Mouse (Mus musculus) CD4-positive, CD25-positive, alpha-beta regulatory T cell, adult 4 months (primary cell): ENCODE results near the gene Gm38394. TPM values are rescaled to one million over a fixed set of nuclear protein-coding genes. Genes with fewer than 3 reads are reported as not detected.
"Not testable (repeated sequence)": the region's sequence is repeated elsewhere in the genome, so short reads cannot be mapped to it uniquely, and the experiment has no call there.

Experiments
- ATAC-seq: one replicate; pipeline ENCODE4 v1.8.0; 2017
- polyA plus RNA-seq, 2 experiments: library from polyadenylated mRNA; unstranded; fragments of 100-300 nt; shearing (Covaris generic); gene quantifications; one replicate each; pipeline ENCODE4 v1.2.1; 2017

The Gm38394 gene
- polyA plus RNA-seq = 1 to 10 TPM; 3.1 to 4.3 TPM

DNA sequence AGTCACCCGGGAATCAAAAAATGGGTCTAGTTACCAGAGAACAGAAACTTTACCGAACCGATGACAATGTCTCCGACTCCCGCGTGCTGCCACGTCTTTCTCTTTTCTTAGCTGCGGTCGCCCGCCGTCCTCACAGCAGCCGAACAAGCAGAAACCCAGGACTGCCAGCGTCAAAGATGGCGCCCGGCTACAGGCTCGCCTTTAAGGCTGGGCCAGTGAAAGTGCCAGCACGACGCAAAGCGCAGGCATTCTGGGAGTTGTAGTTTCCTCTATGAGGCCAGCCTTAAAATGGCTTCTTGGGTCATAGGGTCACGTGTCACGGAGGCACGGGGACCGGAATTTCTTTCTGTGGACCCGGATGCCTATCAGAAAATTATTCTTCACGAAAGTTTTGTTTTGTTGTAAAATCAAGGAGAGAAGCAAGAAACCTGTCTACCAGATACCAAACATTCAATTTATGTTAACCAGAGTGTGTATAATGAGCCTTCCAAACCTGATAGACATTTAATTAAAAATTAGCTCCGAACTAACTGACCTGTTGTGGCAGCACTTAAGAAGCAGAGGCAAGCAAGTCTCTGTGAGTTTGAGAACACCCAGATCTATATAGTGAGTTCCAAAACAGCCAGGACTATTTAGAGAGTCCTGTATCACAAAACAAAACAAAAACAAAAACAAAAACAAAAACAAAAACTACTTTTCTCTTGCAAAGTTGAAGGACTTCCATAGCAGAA lies at the start of gene Gm38394:
Gene Gm38394, minus strand, starts transcription at position 116 of the 731 bp plus-strand sequence.
- ATAC-seq = peak; percentile 99

DNA sequence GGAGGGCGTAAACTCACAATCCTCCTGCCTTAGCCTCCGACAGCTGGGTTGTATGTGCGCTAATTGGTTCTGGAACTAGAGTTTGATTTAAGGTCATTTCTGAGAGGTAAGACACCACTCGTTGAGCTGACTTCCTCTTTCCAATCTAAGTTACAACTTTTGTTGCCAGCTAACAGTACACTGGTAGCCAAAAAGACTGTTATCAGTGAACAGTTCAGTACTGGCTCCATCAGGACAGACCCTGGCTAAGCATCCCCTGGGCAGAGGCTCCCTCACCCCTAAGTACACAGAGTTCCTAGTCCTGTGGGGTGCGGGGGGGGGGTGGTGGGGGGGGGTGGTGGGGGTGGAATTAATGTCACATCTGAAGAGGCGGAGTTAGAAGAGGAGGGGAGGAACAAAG lies 49.8 kb upstream of the Gm38394 start:
- no peak for ATAC-seq

DNA sequence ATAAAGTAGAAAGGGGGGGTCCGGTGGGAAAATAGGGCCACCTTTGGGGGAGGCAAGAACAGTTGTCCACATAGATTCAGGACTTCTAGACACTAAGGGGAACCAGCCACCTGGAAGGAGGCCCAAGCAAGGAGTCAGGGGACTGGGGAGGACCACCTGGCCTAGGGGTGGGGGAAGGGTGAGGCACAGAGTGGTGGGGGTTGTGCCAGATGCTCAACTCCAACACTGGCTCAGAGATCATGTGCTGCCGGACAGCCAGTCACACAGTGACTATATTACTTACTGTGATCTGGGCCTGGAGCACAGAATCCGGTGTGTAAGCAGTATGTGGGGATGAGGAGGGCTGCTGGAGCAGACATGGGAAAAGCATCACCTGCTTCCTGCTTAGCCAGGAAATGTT lies 48.2 kb upstream of the Gm38394 start:
- no peak for ATAC-seq

DNA sequence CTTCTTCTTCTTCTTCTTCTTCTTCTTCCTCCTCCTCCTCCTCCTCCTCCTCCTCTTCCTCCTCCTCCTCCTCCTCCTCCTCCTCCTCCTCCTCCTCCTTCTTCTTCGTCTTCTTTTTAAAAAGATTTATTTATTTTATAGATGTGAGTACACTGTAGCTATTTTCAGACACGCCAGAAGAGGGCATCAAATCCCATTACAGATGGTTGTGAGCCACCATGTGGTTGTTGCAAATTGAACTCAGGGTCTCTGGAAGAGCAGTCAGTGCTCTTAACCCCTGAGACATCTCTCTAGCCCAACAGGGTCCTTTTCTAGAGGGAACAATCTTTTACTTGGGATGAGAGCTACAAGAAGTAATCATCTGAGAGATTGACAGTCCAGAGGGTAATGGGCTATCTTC lies 40.7 kb upstream of the Gm38394 start:
- not testable (repeated sequence) for ATAC-seq

DNA sequence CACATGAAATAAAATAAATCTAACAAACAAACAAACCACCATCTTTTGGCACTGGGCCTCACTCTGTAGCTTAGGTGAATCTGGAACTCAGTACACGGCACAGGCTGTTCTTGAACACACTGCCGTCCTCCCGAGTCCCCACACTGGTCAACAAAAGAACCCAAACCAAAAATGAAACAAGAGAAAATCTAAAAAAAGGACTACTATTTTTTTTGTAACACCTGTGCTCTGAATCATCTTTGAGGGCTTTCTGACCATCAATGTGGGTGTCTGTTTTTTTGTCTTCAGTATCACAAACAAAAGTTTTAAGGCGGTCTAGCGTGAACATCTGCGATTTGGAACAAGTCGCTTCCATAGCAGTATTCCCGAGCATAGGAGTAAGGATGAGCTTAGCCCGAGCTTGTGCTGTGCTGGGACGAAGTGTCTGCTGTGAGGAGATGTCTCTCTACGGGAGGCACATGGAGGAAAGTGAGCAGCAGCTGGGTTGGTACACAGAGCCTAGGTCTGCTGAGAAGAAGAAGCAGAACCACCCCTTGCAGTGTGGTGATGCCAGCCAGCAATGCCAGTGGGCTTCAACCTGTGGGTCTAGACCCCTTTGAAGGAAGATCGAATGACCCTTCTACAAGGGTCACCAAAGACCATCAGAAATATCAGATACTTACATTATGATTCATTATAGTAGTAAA lies 37.0 kb upstream of the Gm38394 start:
- ATAC-seq = no peak

DNA sequence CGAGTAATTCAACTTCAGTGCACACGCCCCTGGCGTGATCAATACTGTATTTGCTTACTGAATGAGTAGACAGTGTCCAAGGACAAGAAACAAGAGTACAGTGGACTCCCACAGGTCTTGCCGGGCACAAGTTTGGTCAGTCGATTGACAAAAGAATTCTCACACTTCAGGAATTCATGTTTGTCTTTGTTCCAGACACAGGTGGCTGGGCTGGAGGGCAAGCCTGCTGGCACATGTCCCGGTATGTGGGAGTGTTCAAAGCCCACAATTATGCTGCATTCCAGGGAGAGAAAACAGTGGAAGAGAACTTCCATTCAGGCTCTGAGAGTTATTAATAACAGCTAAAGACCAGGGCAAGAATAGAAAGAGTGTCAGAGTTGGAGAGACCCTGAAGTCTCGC lies 34.8 kb upstream of the Gm38394 start:
- ATAC-seq = no peak

DNA sequence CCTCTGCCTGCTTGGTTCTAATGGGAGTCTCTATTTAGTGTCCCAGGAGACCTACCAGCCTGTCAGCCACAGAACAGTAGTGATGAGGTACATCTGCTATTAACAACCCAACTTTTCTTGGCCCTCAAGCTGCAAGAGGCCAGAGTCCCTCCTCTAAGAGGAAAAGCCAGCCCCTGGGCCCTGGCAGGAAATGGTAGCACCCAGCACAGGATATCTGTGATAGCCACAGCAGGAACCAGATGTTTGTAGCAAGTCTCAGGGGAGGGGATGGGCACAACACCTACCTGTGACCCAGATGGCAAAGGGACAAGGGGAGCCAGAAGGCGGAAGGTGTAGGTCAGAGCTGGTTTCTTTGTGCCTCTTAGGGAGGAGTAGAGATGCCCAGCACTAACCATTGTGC lies 33.8 kb upstream of the Gm38394 start:
- ATAC-seq = peak; percentile 37

DNA sequence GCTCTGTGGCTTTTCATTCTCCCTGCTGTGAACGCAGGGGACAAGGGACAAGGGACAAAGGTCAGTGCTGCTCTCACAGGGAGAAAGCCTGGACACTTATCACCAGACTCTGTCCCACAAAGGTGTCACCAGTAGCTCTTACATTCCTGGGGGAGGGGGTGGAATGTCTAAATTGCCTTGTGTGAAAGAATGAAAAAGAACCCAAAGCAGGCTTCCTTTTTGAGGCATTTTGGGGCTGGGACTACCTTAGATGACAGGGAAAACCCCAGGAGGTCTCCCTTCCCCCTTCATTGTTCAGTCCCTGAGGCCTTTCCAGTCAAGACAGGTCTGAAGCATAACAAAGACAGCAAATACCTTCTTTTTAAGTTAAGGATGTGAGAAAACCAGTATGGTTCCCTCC lies 33.2 kb upstream of the Gm38394 start:
- ATAC-seq = no peak

DNA sequence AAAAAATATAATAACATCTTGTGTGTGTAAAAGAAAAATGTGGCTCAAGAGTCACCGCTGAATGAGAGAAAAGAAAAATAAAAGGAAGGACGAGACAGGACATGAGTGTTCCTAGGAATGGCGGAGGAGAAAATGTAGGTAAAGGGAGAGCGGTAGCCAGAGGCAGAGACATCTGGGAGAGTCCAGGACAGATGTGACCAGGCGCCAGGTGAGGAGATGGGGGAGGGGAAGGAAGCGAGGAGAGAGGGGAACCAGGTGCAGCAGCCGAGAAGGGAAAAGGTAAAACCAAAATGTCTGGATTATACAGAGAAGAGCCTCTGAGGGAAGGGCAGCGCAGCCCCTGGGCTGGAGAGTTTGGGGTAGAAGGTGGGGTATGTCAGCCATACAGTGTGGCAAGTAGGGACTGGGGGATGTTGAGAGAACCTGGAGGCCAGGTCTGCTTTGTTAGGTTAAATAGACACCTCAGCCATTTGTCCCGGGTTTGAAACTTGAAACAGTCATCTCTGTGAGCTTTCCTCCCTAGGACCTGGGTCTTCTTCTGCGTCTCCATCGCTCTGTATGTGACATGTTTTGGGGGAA lies 32.5 kb upstream of the Gm38394 start:
- ATAC-seq = no peak

DNA sequence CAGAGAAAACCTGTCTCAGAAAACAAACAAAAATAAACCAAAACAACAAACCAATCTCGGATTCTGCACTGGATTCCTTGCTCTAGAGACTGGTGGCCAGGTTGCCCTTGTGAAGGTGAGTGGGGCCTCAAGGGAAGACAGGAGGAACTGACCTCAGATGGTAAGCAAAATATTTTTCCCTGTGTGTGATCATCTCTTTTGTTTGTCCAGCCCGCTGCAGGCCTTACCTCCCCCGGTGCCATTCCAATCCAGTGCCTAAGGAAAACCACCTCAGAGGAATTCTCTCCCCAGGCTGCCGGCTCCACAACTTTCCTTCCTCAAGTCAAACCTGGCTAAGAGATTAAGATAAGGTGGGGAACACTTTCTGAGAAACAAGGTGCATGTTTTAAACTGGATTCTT lies 31.1 kb upstream of the Gm38394 start:
- no peak for ATAC-seq

DNA sequence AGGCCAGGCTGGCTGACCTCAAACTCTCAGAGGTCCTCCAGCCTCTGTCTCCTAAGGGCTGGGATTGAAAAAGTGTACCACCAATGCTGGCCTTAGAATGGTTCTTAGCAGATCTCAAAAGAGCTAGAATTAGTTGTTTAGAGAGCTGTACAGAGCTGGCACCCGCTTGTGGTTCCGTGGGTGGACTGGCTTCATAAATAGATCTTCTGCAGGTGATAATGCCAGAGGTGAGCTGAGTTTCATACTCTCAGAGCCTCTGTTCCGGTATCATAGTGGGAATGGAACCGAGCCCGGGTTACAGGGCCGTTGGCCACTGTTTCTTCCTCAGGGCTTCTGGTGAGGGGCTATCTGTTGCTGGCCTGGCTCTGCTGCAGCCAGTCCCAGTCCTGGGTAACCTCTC lies 29.9 kb upstream of the Gm38394 start:
- no peak for ATAC-seq

DNA sequence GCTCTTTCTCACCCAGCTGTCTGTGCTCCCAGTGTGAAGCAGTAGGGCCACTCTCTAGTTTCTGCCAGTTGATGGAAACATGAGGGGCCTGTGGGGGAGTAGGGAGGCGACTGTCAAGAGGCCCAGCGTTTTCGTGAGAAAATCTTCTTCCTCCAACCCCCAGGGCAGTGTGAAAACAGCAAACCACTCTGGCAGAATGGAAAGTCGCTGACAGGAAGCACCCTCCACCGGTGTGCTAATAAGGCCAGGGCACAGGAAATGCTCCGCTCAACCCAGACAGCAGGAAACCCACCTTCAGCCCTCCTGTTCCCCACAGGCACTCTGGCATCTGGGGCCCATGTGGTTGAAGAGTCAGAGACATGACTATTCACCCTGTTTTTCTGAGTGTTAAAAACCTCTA lies 28.8 kb upstream of the Gm38394 start, which contains the start of gene Lax1:
Gene Lax1, minus strand, starts transcription at position 212 of the 400 bp plus-strand sequence.
- peak; percentile 90 for ATAC-seq

DNA sequence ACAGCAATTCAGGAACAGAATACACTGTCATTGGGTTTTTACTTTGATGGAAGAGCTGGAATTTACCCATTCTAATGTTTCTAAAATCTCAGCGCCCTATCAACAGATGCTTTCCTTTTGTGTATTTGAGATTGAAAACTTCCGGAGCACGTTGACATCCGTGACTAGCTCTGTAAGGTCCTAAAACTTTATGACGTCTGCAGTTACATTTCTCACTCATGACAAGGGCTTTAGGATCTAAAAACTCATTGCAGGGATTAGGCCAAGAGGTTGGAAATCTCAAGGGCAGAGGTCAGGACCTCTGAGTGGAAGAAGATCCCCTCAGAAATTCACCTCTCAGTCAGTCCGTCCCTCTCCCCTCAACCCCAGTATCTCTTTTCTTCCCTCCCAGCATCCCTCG lies 27.2 kb upstream of the Gm38394 start:
- no peak for ATAC-seq

DNA sequence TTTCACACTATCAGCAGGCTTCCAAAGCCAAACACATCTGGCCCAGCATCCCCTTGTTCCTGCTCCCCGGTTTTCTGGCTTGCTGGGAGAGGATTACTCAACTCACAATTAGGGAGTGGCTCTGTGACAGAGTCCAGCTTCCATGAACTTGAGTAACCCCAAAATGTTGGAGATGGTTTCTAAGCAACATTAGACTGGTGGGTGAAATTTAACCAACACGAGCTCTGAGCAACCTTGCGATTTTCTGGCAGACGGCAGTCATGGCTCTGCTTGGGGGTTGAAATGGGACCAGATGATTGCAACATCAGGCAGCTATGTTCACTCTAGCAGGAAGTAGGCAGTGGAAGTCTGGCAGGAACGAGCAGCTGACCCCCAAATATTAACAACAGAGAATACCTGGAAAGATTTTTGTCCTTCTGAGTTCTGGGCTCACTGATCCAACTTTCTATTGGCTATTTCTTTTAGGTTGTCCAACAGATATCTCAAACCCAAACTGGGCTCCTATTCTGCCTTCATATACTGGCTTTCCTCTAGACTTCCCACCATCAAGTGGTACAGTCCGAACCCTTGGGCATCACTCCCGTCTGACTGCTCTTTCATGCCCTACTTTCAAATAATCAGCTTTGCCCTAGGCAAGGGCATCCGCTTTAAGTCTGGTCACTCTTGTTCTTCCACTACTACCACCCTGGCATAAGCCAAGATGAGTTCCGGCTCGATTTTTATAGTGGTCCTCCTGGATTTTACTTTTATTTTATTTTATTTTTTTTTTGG lies 24.8 kb upstream of the Gm38394 start:
- ATAC-seq = no peak

DNA sequence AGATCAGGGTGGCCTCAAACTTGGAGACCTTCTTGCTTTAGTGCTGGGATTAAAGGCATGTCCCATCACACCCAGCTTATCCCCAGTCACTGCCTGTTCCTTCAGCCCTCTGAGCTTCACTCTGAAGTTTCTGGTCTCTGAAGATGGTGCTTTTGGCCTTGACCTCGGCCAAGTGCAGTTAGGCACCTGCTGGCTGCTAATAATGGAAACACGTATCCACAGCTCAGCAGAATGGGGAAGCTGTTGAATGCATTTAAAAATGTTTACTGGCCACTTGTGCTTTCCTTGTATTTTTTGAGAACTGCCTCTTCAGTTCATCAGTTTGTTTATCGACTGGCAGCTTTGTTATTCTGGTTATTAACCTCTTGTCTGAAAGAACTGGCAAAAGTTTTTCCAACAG lies 10.7 kb upstream of the Gm38394 start:
- no peak for ATAC-seq

DNA sequence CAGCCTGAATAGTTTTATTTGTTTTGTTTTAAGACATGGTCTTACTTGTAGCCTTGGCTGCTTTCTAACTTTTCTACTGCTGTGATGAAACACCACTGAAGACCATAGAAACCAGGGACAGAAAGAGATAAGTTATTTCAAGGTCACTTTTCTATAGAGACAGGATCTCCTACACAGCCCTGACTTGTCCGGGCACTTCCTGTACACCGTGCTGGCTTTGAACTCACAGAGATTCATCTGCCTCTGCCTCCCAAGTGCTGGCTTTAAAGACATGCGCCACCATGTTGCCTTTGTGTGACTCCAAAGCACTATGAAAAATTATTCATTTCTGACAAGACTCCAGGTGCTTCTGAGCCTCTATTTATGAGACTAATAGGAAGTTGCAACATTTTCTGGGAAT lies 10.1 kb upstream of the Gm38394 start:
- no peak for ATAC-seq

DNA sequence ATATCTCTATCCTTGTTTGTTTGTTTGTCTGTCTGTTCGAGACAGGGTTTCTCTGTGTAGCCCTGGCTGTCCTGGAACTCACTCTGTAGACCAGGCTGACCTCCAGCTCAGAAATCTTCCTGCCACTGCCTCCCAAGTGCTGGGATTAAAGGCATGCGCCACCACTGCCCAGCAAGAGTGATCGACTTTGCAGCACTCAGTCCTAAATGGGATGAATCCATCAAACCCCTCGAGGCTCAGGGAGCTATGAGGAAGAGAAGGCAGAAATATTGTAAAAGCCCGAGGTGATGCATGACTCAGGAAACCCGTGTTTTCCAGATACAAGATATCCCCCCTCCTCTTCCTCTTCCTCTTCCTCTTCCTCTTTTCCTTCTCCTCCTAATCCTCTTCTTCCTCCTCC lies 9.7 kb upstream of the Gm38394 start:
- no peak for ATAC-seq

DNA sequence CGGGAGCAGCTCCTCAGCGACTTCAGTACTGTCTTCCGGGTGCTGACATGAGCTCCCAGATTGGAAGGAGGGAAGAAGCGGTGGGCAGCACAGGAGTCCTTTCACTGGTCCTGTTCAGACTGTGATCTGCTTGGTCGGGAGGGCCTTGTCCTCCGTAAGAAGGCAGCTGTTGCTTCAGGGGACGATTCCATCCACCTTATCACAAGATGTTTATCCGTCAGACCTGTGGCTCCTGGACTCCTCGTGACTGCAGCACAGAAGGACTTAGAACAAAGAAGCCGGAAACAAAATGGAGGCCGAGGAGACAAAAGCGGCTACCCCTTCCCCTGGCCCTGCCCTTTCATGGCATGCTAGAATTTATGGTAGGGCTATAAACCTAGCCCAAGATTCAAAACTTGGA lies 9.1 kb upstream of the Gm38394 start:
- no peak for ATAC-seq

DNA sequence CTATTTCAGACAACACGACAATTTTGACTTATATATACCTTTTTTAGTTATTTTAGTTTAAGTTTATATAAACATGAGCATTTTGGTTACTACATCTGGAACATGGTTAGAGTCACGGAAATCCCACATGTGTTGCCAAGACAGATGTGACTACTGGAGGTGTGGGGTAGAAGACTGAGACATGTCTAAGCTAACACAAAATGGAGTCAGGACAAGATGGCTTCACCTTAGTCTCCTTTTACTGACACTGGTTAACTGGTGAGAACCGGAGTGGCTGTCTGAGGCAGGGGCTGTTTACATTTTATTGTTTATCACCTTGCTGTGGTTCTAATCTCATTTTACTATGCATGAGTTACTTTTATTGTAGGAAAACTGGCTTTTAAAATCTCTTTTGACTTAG lies 7.5 kb upstream of the Gm38394 start:
- no peak for ATAC-seq

DNA sequence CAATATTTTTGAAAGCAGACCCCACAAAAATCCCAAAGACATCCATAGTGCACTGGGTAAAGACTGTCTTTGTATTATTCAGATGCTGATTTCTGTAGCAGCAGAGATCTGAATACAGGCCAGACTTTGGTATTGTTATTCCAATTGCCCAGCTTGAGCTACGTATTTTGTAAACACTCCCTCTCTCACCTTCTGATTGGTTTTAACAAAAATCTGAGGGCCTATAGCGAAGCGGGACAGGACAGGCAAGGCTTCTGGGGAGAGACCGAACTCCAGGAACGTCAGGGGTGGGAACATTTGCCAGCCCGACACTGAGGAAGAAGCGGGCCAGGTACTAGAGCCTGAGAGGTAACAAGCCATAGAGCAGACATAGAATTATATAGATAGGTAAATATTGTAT lies 6.6 kb upstream of the Gm38394 start:
- no peak for ATAC-seq

DNA sequence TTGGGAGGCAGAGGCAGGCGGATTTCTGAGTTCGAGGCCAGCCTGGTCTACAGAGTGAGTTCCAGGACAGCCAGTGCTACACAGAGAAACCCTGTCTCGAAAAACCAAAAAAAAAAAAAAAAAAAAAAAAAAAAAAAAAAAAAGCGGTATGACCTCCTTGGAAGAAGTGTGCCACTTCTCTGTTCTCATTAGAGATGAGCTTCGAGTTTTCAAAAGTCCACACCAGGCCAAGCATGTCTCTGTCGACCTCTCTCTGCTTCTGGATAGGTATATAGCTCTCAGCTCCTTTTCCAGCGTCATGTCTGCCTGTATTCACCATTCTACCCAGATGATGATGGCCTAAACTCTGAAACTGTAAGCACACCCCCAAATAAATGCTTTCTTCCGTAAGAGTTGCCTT lies 4.6 kb upstream of the Gm38394 start:
- ATAC-seq = not testable (repeated sequence)

DNA sequence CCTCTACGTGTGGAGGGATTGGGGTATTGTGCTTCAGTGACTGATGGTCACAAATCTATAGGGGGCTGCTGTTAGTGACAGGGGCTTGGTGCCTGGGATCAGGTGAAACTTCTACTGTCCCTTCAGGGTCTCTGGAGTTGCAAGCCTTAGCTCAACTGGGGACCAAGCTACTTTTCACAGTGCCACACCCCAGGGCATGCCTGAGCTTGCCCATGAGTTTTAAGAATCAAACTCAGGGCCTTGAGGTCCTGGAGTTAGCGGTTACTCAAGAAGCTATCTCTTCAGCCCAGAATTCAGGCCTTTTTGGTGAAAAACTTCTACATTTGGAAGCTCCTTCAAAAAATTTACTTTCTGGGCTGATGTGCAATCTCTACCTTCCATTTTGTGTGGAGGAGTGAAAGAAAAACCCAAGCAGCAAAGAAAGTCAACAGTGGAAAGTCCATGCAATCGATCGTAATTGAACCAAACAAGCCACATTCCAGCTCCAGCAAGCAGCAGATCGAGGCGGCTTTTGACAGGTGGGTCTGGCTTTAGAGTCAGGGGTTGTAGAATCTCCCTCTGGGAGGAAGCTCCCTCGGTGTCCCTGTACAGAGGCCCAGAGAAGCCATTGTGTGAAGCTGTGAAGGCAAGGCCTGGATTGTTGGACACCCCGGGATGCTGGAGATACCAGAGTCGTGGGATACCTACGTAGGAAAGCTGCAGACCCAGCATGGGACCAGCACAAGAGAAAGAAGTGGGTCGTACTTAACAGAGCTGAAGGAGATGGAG lies 3.3 kb upstream of the Gm38394 start:
- no peak for ATAC-seq
